Mouse (Mus musculus) kidney, adult 11 months (tissue): Measurements from ENCODE around the gene Habp2.

Source experiments
- DNase-seq: peaks from one replicate; pipeline ENCODE4 v3.0.0; 2022

The Habp2 gene

DNA sequence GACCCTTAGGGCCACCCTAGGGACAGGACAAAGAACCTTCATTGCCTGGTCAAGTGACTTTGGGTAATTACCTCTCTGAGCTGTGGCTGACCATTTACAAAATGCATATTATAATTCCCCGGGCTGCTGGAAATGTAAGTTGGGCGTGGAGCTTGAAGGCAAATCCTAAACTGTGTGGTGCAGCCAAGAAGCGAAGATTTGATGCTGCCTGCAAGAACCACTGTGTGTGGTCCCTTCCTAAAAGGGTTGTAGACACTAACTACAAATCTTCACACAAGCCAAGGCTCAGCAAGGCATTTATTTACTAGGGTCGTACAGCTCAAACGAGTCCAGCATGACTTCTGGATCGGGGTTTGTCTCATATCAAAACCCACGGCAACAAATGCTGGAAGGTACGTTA is 77.6 kb downstream of the Habp2 start:
- DNase-seq: no peak

DNA sequence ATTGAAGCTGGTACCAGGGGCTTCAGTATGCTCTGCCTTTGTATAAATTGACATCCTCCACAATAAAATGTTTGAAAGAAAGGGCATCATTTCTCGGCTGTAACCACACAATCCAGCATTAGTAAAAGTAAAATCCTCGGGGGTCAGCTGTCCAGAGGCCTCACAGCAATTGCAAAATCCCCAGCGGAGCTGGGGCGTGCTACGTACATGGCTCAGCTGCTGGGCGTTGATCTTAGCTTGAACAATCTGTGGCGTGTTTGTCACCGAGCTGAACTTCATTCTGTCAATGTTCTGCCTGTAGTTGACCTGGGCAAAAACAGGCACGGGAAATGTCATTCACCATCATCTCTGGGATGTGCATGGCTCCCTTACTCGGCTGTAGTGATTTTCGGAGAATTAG is 79.2 kb downstream of the Habp2 start:
- DNase-seq: no peak

- no peak for DNase-seq
Observed at GRCm38 (mm10) chr19:56366625-56367024, 79.7 kb downstream of the Habp2 start.

DNA sequence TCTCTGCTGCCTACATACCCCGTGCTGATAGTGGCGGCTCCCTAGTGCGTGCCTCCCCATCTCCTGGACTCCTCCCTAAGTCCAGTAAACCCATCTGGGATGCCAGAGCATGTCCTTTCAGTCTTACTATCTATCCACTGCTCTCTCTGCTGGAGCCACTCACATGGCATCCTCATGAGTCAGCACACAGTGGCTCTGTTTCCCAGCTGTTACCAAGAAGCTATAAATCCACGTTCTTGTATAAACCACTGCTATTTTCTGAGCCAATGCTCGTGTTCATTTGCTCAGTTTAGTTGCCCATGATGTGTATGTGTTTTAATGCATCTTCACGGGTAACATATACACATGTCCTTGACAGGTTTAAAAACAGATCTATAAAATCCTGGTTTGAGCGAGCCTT is 80.8 kb downstream of the Habp2 start:
- no peak for DNase-seq

DNA sequence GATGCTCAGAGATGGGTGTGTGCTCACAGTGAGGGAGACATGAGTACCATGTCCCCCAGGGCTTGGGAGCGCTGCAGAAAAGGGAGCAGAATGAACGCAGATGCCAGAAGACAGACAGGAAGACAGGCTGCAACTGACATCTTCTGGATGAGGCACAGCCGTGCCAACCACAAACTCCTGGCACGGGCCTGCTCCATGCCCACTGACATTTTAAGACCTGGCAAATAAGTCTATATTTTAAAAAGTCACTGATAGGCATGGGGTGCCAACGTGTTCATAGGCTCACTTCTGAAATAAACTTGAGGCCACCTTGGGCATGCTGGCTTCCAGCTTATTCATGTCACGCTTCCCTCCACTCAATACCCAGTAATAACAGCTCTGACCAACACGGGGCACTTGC is 82.0 kb downstream of the Habp2 start:
- DNase-seq: no peak
